Mouse (Mus musculus) common myeloid progenitor, adult 5-6 weeks (primary cell): ENCODE results near the gene Prps1. TPM values are rescaled to one million over a fixed set of nuclear protein-coding genes. Genes with fewer than 3 reads are reported as not detected.
"Not testable (repeated sequence)": the region's sequence is repeated elsewhere in the genome, so short reads cannot be mapped to it uniquely, and the experiment has no call there.

Experiments
- ATAC-seq: replicated peaks from 2 replicates; pipeline ENCODE4 v1.8.0; 2016; ENCODE audit warnings: low read depth, mild to moderate bottlenecking, moderate TSS enrichment, inconsistent platforms; ENCODE audit not compliant: poor library complexity, severe bottlenecking
- total RNA-seq: library from RNA; stranded (forward); fragments of 200-1000, 187-1606 nt; gene quantifications from 2 replicates; pipeline ENCODE4 v1.2.3, GENCODE M21; 2017

Prps1 gene
- total RNA-seq, 1 experiment from 2014 or later: 68.9 TPM

GRCm38 (mm10) chrX:140498431-140498830, 42.0 kb downstream of the Prps1 start:
- not testable (repeated sequence) for ATAC-seq

GRCm38 (mm10) chrX:140500306-140500705, 43.9 kb downstream of the Prps1 start:
- ATAC-seq: no peak

GRCm38 (mm10) chrX:140501401-140502301, 45.2 kb downstream of the Prps1 start:
- no peak for ATAC-seq

- ATAC-seq: peak; percentile 49
Observed at GRCm38 (mm10) chrX:140503905-140504304, 47.5 kb downstream of the Prps1 start.

- peak; percentile 82 for ATAC-seq
Observed at GRCm38 (mm10) chrX:140505497-140506238, 49.3 kb downstream of the Prps1 start.

- no peak for ATAC-seq
Observed at GRCm38 (mm10) chrX:140506436-140507180, 50.2 kb downstream of the Prps1 start.

- ATAC-seq: no peak
Observed at GRCm38 (mm10) chrX:140507377-140507776, 51.0 kb downstream of the Prps1 start.

- not testable (repeated sequence) for ATAC-seq
Observed at GRCm38 (mm10) chrX:140508791-140509190, 52.4 kb downstream of the Prps1 start.

GRCm38 (mm10) chrX:140509817-140510216, 53.4 kb downstream of the Prps1 start:
- no peak for ATAC-seq

GRCm38 (mm10) chrX:140510696-140511429, 54.5 kb downstream of the Prps1 start:
- peak; percentile 66 for ATAC-seq

GRCm38 (mm10) chrX:140511687-140512651, 55.6 kb downstream of the Prps1 start:
- ATAC-seq: no peak

GRCm38 (mm10) chrX:140513379-140513778, 57.0 kb downstream of the Prps1 start:
- no peak; the same call in 1 of the 2 replicates for ATAC-seq

GRCm38 (mm10) chrX:140518351-140518750, 61.9 kb downstream of the Prps1 start:
- no peak for ATAC-seq

- ATAC-seq: peak; percentile 96
Observed at GRCm38 (mm10) chrX:140520146-140521102, 64.0 kb downstream of the Prps1 start.

- ATAC-seq: no peak
Observed at GRCm38 (mm10) chrX:140522071-140522765, 65.8 kb downstream of the Prps1 start.

GRCm38 (mm10) chrX:140524231-140524630, 67.8 kb downstream of the Prps1 start:
- ATAC-seq: no peak
